Mouse (Mus musculus): ENCODE measurements at regions not wholly inside any gene's neighbourhood (a gene's known extent, or its start where the extent isn't known, plus 50 kb on each side); places are given as distances from the start of the nearest gene placed in this dataset.
A peak's percentile ranks its signal among the peaks of the same experiment; 100 is the strongest.

DNA sequence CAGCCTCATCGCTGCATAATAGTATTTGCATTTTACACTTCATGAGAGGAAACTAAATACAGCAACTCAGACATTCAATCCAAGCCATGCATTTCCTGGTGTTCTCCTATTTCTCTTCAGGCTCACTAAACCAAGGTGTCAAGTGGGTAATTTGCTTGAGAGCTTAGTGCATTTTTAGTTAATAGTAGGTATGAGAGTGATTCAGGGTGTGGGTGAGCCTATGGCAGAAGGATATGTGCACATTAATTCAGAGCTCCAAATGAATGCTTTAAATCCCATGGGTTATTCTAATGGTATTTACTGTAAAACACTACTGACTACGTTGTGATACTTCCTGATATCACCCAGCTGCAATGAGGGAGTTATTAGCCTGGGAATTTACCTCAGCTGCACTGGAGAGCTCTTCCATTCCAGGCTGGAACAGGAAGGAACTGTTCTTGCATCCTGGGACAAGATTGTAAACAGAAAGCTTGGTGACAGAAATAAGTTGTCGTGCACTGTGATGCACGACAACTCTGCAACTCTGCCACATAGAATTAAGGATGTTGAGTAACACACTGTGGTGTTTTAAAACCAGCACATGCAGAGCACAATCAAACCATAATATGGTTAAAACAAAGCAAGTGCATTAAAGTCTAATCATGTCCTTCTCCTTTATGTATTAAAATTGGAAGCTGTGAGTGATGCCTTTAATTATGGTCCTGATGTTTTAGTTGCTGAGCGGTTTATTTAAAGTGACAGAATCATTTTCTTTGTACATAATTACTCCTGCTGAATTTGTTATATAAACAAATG is 170.4 kb upstream of the Setmar start:
- no peak for DNase-seq

DNA sequence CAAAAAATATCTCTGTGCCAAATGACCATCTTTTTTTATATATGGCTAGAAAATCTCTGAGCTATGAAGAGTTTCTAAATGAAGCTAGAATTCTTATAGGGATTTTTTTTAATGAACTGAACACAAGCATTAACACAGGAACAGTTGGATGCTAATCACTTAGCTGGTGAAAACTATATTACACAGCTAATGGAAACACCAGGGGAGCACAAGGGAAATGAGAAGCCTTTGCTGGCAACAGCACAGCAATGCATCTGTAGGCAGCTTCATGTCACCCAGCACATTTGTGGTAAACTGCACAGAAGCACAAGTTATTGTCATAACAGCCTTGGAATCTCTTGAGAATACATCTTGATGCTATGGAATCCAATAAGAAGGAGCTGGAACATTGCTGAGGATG is 154.3 kb upstream of the Setmar start:
- no peak for DNase-seq

DNA sequence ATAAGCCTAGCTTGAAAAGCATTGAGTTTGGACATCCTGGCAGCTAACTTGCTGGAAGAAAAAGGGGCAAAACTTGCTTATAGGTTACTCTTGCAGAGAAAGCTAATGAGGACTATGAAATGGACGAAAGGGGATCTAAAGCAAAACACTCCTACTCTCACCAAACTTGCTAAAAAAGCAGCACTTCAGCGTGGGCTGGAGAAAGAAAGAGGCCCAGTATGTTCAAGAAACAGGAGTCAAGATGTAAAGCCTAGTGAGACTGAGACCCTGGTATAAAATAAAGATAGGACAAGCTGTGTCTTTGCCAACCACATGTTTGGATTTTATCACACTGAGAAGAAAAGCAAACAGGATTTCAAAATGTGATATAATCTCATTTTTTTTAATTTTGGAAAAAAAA is 153.5 kb upstream of the Setmar start:
- no peak for DNase-seq

DNA sequence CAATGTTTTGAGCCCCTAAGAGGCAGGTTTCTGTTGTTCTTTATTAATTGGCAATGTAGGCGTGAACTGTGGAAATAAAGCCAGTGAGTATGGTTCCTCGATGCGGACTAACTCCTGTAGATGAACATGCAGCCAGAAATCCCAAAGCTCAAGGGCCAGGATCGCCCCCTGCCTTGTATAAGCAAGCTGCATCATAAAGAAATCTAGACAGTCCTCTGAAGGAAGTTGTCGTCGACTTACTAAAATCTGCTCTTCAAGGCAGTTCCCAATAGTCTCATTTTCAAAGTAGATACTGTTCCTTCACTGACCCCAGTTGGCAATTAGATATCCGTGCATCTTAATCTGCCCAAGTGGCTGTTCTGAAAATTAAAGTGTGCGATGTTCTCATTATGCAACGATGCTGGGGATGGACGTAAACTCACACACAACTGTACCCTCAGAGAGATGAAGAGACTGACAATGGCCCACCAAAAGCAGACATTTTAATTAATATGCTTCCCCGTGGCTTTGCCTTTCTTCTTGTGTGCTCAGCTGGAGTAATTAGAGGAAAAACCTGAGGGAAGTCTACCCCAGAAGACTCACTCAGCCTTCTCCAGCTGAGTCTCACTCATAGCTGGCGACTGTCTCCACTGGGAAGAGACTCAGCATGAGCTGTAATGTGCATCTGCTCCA is 141.2 kb upstream of the Setmar start:
- no peak for DNase-seq

DNA sequence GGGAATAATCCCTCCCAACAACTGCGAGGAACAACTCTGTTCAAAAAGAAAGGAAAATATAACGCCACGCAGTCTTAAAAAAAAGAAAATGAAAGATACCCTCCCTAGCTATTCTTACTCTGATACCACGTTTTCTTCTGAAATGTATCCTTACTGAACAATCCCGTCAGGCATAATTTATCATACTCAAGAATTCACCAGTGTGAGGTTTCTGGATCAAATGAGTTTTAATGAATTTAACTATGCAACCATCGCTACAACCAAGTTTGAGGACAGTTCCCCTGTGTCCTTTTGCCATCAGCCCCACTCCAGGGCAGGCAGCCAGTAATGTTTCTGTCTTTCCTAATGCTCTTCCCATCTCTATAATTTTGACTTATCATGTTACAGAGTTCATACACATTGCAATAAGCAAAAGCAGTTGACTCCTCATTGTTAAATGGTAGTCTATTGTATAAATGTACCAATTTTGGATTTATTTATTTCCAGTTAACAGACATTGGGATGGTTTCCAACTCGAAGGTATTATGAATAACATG is 140.6 kb upstream of the Setmar start:
- DNase-seq: no peak

DNA sequence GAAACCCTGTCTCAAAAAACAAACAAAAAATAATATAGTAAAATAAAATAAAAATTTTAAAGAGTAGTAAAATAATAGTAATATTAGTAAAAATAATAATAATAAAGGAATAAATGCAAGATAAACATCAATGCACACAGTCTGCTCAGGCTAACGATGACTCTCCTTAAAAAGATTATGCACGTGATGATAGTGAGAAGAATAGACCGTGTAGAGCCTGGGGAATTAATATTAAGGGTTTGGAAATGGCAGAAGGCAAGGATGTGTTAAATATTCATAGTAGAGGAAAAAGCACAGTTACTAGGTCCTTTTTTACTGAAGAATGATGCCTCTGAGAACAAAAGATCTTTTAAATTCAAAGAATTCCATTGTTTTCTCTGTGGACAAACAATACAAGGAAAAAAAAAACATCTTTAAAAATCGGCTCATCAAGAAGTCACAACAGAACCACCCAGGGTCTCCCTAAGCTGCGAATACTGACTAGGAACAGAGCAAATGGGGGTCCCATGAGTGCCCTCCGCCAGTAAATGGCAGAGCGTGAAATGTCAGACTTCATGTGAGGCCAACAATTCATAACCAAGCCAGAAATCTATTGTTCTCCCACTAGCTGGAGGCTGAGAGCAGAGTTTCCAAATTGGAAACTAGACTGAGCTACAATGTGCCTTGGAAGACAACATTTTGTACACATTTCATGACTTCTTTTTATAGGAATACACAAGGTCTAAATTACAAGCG is 134.2 kb upstream of the Setmar start:
- DNase-seq: no peak

DNA sequence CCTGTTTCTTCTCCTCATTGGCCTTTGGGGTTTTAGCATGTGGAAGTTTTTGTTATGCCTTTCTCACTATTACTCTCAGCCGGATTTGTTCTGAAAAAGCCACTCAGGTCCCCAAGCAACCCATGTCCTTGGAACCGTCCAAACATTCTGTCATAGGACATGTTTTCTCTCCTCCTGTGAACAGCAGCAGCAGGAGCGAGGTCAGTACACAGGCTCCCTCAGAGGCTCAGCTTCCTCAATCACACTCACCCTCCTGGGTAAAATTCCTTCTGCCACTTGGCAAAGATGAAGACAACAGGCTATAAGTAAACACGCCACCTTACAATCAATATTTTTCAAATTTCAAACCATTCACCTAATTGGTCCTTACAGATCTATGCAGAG is 133.7 kb upstream of the Setmar start:
- no peak for DNase-seq

DNA sequence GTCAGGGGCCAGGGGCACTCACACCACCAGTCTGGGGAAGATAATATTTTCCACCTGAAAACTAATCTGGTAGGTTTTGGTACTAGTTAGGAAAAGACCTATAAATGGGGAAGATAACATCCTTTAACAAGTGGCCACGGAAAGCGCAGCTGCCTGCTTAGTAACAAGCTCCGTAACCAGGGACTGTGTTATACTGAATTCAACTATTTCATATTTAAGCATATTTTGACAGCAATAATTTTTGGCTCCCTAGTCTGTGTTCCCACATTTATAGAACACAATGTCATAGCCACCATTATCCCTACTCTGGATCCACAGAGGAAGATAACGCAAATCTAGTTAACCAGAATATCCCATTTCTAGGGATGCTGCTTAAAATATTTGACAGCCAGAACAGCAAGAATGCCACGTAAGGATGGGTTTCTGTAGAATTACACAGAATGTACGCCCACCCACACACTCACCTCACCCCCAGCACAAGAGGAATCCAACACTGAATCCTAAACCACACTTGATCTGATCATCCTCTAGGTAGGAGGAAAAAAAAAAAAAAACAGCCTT is 128.7 kb upstream of the Setmar start:
- no peak for DNase-seq

DNA sequence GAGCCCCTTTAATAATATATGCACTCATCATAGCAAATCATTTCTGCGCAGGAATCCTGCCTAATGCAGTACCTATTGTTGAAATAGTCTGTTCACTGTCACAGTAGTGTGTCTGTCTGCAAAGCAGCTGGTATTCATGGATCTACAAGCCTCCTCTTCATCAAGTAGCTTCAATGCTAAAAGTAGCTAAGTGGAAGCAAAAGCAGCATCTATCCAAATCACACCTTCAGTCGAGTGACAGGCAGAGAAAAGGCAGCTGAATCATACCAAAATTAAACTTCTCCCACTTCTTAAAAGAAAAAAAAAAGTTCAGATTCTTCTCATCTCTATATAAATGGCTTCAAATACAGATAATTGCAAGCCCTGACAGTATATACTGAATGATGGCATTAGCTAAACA is 96.2 kb upstream of the Setmar start:
- DNase-seq: no peak

DNA sequence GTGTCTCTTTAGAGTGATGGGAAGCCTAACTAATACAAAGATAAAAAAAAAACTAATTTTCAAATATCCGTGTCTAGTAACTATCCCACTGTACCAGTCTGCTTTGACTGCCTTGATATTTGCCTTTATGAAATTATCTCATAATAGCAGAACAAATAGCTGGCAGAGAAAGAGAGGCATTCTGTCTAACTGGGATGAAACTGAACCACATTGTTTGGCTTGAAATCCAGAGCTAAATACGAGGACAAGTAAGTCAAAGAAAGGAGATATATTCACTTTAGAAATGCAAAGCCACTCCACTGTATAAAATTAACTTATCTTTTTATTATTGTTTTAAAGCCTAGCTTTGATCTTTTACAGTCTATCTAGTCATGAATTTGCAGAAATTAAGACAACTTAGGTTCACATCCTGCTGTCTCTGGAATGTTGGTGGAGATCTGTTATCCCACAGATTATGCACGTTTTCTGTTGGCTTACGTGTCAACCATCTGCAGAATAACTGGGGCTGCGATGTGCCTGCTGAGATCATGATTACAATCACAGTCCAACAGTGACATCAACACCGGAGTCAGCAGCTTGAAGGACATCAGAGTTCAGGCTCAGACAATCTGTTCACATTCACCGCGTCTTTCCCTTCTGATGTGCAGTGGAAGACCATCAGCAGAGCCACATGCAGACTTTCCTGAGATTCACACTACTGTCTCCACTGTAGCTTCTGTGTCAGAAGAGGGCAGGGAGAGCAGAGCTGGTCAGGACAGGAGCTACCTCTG is 65.7 kb upstream of the Setmar start:
- peak in 1 of 2 experiments; percentile 25 for DNase-seq

DNA sequence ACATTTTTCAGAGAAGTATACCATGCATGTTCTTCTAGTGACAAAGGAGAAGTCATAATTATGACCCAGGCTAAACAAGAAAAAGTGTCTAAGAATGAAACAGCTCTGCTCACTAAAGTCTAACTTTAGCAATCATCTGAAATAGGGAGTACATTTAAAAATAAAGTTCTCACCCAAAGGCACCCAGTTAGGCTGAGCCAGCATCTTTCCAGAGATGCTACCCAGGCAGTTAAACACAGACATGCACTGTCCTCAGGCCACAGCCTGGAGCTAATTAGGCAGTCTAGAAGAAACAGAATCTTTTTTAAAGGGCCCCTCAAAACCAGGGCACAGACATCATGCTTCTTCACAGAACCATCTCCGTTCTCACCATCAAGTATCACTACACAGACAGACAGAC is 61.6 kb upstream of the Setmar start:
- no peak for DNase-seq

DNA sequence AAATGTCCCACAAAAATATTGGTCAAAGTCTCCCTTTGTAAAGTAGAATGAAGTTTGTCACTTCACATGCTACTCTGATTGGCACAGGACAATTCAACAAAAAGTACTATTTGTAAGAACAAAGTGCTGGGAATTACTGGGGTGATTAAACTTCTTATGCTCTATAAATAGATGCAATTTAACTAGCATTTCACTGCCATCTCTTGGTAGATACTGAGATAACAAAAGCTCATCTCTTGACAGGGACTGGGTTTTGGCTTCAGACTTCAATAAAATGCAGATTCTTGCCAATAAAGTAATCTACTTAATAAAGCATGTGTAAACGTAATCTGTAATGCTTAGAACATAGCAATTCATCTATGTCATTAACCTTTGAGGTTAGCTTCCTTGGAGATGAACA is 56.5 kb upstream of the Setmar start:
- no peak for DNase-seq

All from layer of hippocampus, postnatal 36 days (tissue).